In genomic region chr12:15813819-15814165, GRCm38 (mm10) we compare ENCODE assay signal across 9 mouse cellular contexts. TPM values are rescaled to one million over a fixed set of nuclear protein-coding genes. Genes with fewer than 3 reads are reported as not detected.
DNase-seq lines count a peak whose midpoint lies in the region; ATAC-seq and TF ChIP-seq lines count a peak whose summit lies in the region.
"Had no signal": no experiment of that assay in that cellular context is flagged by ENCODE, and none has a peak within 500 bp of the region (broad histone marks: within the 10 kb centered on the region; RNA-seq: fewer than 3 reads in every experiment).

No protein-coding gene starts in this region.

- 50% methylated on average over 5 of the region's 5 CpGs for WGBS in liver, adult 2 months
- 22% methylated on average over 5 of the region's 5 CpGs for WGBS in forebrain, embryonic 10.5 days
- 13% methylated on average over 5 of the region's 5 CpGs for WGBS in intestine, embryonic 15.5 days
- 5% methylated on average over 5 of the region's 5 CpGs for WGBS in neural tube, embryonic 12.5 days

- TF ChIP-seq CTCF in liver, adult 2 months (IDR thresholded peaks at IDR 0.05; ENCODE audit: low read depth, low read length): no peak

- peaks cover 7% of the 10 kb centered on the region; the same call in 1 of the 2 replicates for H3K4me1 ChIP-seq in liver, adult 2 months (ENCODE audit: control insufficient read depth, insufficient read depth, low read length)
- peaks cover 51% of the 10 kb centered on the region for H3K4me1 ChIP-seq in forebrain, embryonic 10.5 days
- peaks cover 14% of the 10 kb centered on the region for H3K4me1 ChIP-seq in intestine, embryonic 15.5 days (replicated peaks)
- H3K4me1 ChIP-seq in neural tube, embryonic 12.5 days: peaks cover 37% of the 10 kb centered on the region

- no peak for DNase-seq in liver, adult 2 months (ENCODE audit: extremely low read depth, low read depth, low spot score)
- no peak for DNase-seq in liver
- no peak for DNase-seq in forebrain, embryonic 10.5 days (ENCODE audit: extremely low spot score, low spot score)
- no peak for DNase-seq in layer of hippocampus, adult 8-10 months (ENCODE audit: low spot score in 2 of 2)
- no peak for DNase-seq in cerebellum, postnatal 10 days
- no peak for DNase-seq in adrenal gland, postnatal 36 days

- TF ChIP-seq POLR2A in liver, adult 2 months (IDR thresholded peaks at IDR 0.05; ENCODE audit: extremely low read depth, insufficient read depth, low read length): no peak

- H3K36me3 ChIP-seq in liver, adult 2 months (ENCODE audit: control insufficient read depth, insufficient read depth, low read length): no peaks in the 10 kb centered on the region
- H3K36me3 ChIP-seq in forebrain, embryonic 10.5 days (replicated peaks): peaks cover 15% of the 10 kb centered on the region
- H3K36me3 ChIP-seq in intestine, embryonic 15.5 days: no peaks in the 10 kb centered on the region
- peaks cover 10% of the 10 kb centered on the region for H3K36me3 ChIP-seq in neural tube, embryonic 12.5 days

- H3K79me2 ChIP-seq in liver, adult 2 months (ENCODE audit: control insufficient read depth, insufficient read depth, low read length): no peaks in the 10 kb centered on the region

- no peaks in the 10 kb centered on the region for H3K27me3 ChIP-seq in liver, adult 2 months (ENCODE audit: control insufficient read depth, insufficient read depth, low read length)
- H3K27me3 ChIP-seq in forebrain, embryonic 10.5 days (ENCODE audit: poor library complexity, severe bottlenecking): no peaks in the 10 kb centered on the region
- H3K27me3 ChIP-seq in intestine, embryonic 15.5 days (replicated peaks): no peaks in the 10 kb centered on the region
- no peaks in the 10 kb centered on the region for H3K27me3 ChIP-seq in neural tube, embryonic 12.5 days (replicated peaks)

- no peak overlapping the region for H3K9ac ChIP-seq in liver, adult 2 months (ENCODE audit: low read depth, low read length)
- H3K9ac ChIP-seq in intestine, embryonic 15.5 days: peak overlapping the region; percentile 23
- H3K9ac ChIP-seq in neural tube, embryonic 12.5 days: peak overlapping the region; percentile 94

- H3K9me3 ChIP-seq in forebrain, embryonic 10.5 days: no peaks in the 10 kb centered on the region
- H3K9me3 ChIP-seq in intestine, embryonic 15.5 days: no peaks in the 10 kb centered on the region
- H3K9me3 ChIP-seq in neural tube, embryonic 12.5 days: no peaks in the 10 kb centered on the region

- H3K4me3 ChIP-seq in liver, adult 2 months (ENCODE audit: insufficient read depth, low read depth, low read length): peak overlapping the region; percentile 93
- H3K4me3 ChIP-seq in forebrain, embryonic 10.5 days: peak overlapping the region; percentile 80
- peak overlapping the region; percentile 60 for H3K4me3 ChIP-seq in intestine, embryonic 15.5 days (replicated peaks)
- H3K4me3 ChIP-seq in neural tube, embryonic 12.5 days: peak overlapping the region; percentile 88

- no peak for ATAC-seq in intestine, embryonic 15.5 days
- ATAC-seq in neural tube, embryonic 12.5 days (ENCODE audit: low FRiP score, low read depth): no peak

- peak overlapping the region; percentile 83 for H3K4me2 ChIP-seq in intestine, embryonic 15.5 days (replicated peaks)
- H3K4me2 ChIP-seq in neural tube, embryonic 12.5 days (replicated peaks): peak overlapping the region; percentile 61

- no peak overlapping the region for H3K27ac ChIP-seq in liver, adult 2 months (replicated peaks; ENCODE audit: insufficient read depth, low read depth, low read length)
- peak overlapping the region; percentile 41; the same call in 1 of the 2 replicates for H3K27ac ChIP-seq in forebrain, embryonic 10.5 days
- H3K27ac ChIP-seq in intestine, embryonic 15.5 days: no peak overlapping the region
- 0 out of 2 replicates have a peak overlapping the region, but pooled peaks have one; percentile 11 for H3K27ac ChIP-seq in neural tube, embryonic 12.5 days
- H3K27ac ChIP-seq: macrophage had no signal

RNA-seq across cellular contexts. Expression of gene Trib2, which starts 2.9 kb away (rescaled TPM):
- total RNA-seq in liver, adult 2 months (2014; rRNA removed): 2.2 and 2.3 TPM in 2 replicates
- 0.81 and 1.0 TPM in 2 replicates for polyA plus RNA-seq in liver, adult 2 months (2012; rRNA removed)
- polyA plus RNA-seq in forebrain, embryonic 10.5 days (2016; fragmentation: Nextera tagmentation; extraction: Ambion mirVana): 29.4 and 33.6 TPM in 2 replicates
- 18.5 and 21.1 TPM in 2 replicates for polyA plus RNA-seq in intestine, embryonic 15.5 days (2015; fragmentation: Nextera tagmentation; extraction: Ambion mirVana)
- polyA plus RNA-seq in neural tube, embryonic 12.5 days (2016; fragmentation: Nextera tagmentation; extraction: Ambion mirVana): 101 and 104 TPM in 2 replicates
- 10 to 100 TPM; 27.4 to 35.4 (median 30.8) TPM for total RNA-seq in layer of hippocampus, adult 8-10 months (2022)
- 10 to 100 TPM; 12.4 to 21.2 TPM for total RNA-seq in adrenal gland, postnatal 36 days (2021)

Comparison
In these comparisons a context has a peak if more than half of its experiments do, and no peak if none do; other contexts are left out.
1. H3K27ac ChIP-seq: peak in forebrain, embryonic 10.5 days (single experiment) and neural tube, embryonic 12.5 days (single experiment); none in liver, adult 2 months (single experiment) and intestine, embryonic 15.5 days (single experiment).
2. Peak in every context shown above with its lines, with median percentiles within 50 percentile points of each other: H3K4me3 ChIP-seq.